Mouse (Mus musculus): Measurements from ENCODE around the gene Castor1.
"Not testable (repeated sequence)": the region's sequence is repeated elsewhere in the genome, so short reads cannot be mapped to it uniquely, and the experiment has no call there.

The Castor1 gene

DNA sequence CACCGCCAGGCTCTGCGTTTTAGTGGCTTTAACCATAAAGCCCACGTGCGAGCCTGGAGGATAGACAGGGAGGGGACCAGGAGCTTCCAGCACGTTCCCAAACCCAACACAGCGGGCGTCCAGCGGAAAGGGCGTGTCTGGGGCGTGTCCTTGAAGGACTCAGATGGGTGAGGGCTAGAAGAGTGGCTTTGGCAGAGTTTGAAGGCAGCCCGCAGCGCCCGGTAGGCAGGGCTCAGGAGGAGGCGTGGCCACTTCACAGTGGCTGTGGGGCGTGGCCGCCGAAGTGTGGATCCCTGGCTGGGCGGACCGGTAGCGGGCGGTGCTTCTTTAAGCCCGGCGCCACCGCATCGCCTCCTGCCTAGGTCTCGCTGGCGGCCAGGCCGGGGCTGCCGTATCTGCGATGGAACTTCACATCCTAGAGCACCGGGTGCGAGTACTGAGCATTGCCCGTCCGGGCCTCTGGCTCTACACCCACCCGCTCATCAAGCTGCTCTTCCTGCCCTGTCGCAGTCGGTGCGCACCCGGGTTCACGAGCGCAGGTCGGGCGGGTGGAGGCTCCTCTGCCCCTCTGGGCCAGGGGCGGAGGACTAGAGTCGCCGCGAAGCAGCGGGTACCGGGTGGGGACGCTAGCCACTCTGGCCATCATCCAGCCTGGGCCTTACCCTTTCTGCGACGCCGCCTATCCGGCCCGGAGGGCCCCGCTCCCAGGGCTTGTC is at the start of gene Castor1:
Gene Castor1 (plus strand): TSS at position 312 of the 716 bp plus-strand sequence.
- no peak for DNase-seq (ENCODE audit: low read depth, low spot score)

DNA sequence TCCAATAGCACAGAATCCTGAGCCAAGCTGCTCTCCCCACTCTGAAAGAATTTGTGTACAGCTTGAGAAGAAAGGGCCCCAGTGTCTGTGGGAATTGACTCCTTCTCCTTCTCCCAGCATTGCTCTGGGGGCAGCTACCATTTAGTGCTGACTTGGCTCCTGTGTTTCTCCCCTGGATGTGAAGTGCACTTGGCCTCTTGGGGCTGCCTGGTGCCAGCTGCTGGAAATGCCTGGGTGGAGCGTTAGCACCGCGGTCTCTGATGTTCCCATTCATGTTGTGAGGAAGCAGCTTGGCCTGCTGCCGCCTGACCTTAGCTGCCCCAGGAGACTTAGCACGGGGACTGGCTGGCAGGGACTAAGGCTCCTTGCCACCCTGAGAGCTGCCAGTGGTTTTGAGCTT is 43.4 kb upstream of the Castor1 start:
- no peak for DNase-seq (ENCODE audit: low read depth, low spot score)

DNA sequence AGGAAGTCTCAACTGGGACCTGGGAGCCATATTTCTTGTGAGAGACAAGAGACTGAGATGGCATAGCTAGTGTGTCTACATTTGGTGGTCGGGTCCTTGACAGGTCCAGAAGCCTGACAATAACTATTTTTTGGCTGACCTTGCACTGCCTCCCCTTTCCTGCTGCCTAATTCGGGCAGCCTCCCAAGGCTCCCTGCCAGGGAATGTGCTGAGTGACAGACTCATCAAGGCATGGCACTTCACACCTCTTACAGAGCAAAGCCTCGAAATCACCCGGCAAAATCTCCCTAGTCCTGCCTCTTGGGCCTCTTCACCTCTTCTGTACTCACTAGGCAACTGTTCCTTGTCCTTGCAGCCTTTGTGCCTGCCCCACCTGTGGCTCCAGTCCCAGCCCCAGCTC is 40.3 kb upstream of the Castor1 start:
- DNase-seq (ENCODE audit: low read depth, low spot score), result no peak

DNA sequence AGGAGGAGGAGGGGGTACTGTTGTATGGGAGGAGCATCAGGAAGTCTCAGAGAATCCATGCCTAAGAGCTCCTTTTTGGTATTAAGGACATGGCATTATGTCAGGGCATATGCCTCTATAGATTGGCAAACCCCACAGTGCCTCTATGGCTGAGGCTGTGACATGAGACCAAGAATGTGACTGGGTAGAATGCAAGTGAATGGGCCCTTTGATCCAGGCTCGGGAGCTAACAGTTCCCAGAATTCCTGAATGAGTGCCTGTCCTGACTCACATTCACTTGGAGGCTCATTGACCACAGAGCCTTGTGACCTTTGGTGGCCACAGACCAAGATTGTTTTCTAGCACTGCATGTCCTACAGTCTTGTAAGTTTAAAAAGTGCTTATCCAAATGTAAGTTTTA is 36.0 kb upstream of the Castor1 start:
- no peak for DNase-seq (ENCODE audit: low read depth, low spot score)

DNA sequence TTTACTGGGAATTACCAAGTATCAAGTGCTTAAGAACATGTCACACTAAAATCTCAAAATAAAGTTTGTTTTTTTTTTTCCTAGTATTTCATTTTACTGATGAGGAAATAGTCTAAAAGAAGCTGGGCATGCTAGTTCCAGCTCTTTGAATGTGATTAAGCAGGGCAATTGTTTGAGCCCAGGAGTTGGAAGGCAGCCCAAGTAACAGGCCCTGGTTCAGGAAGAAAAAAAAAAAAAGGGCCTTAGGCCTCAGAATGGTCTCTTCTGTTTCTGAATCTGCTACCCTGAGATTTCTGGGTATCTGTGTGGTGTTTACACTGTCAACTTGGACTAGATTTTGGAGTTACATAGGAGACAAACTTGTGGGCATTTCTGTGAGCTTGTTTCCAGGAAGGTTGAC is 34.5 kb upstream of the Castor1 start:
- no peak for DNase-seq (ENCODE audit: low read depth, low spot score)

DNA sequence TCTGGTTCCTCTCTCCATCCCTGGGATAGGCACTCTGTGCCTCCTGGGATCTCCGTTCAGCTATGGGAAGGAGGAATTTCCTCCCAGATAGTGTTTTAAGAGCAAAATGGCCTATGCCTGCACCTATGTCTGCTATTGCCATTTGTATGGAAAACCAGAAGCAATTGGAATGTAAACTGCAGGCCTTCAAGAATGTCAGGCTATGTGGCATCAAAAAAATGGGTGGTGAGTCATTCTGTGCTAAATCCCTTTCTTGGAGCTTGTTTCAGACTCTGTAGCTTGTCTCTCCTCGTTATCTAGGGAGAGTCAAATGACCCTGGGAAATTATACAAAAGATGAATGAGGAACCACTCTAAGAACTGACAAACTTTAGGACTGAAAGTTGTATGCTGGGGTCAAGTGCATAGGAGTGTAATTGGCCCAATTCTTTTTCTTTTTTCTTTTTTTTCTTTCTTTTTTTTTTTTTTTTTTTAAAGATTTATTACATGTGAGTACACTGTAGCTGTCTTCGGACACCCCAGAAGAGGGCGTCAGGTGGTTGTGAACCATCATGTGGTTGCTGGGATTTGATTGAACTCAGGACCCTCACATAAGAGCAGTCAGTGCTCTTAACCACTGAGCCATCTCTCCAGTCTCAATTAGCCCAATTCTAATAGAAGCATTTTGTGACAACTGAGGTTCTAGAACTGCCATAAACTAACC is 33.6 kb upstream of the Castor1 start:
- no peak for DNase-seq (ENCODE audit: low read depth, low spot score)

DNA sequence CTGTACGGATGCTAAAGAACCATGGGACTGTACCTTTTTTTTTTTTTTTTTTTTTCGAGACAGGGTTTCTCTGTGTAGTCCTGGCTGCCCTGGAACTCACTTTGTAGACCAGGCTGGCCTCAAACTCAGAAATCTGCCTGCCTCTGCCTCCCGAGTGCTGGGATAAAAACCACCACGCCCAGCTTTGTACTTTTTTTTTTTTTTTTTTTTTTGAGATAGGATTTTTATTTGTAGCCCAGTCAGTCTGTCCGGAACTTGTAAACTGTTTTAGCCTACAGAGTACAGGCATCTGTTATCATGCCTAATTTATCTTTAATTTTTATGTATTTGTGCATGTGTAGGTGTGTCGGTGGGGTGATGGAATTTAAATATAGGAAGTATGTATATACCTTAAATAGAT is 32.5 kb upstream of the Castor1 start:
- DNase-seq (ENCODE audit: low read depth, low spot score), result not testable (repeated sequence)

DNA sequence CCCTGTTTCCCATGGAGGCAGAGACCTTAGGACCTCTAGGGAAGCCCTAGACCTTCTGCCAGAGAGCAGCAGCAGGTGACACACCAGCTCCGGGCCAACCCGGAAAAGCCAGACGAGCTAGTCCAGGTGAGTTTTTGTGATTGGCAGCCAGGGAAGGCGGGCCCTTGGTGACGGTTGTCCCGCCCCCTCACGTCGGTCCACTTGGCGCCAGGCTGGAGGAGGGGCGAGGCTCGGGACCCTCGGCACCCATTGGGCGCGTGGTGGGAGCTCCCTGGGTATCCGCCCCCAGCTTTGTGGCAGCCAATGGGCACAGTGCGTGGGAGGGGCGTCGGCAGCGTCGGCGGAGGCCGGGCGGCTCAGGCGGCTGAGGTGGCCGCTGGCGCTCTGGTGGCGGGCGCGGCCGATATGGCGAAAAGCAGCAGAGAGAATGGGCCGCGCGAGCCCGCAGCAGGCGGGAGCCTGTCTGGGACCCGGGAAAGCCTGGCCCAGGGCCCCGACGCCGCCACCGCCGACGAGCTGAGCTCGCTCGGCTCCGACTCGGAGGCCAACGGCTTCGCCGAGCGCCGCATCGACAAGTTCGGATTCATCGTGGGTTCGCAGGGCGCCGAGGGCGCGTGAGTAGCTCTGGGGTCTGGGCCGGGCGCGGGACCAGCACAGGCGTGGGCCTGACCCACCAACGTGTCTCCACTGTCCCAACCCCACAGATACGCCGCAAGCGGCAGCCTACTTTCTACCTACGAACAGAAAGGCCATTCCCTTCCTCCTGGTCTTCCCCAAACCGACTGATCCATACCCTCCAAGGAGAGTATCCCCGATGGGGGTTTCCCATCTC is 31.3 kb upstream of the Castor1 start, which contains the start of gene Tbc1d10a:
Gene Tbc1d10a (plus strand): TSS at position 304 of the 832 bp plus-strand sequence.
- DNase-seq (ENCODE audit: low read depth, low spot score), result peak; percentile 95

DNA sequence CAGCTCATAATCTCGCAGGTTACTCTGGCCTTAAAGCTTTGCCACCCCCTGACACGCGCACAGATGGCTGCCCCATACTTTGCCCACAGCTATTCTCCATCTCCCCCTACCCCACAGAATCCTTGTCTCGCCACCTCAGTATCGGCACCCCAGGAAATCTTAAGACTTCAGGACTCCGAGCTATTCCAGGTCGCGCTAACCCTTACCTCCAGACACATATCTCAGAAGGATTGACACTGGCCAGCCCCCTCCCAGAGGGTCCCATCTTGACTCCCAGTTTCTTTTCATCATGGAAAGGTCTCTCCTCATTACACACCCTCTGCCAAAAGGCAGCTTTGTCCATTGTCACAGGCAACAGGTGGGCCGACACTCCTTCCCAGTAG is 30.7 kb upstream of the Castor1 start:
- no peak for DNase-seq (ENCODE audit: low read depth, low spot score)

DNA sequence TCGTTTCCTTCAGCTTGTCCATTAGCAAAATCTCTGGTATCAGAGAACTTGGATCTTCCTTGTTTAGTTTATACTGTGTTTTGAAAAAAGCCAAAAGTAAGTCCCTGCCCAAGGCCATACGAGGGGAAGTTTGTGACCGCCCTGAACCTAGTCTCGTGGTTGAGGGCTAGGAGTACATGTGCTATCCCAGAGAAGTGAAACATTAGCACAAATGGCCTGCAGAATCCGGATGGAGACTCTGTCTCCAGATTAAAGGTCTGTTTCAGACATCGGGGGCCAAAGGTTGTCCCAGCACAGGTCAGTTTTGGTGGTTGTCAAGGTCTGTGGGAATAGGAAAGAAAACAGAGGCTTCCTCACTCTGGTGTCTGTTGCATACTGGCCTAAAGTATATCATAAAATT is 28.8 kb upstream of the Castor1 start:
- DNase-seq (ENCODE audit: low read depth, low spot score), result no peak

DNA sequence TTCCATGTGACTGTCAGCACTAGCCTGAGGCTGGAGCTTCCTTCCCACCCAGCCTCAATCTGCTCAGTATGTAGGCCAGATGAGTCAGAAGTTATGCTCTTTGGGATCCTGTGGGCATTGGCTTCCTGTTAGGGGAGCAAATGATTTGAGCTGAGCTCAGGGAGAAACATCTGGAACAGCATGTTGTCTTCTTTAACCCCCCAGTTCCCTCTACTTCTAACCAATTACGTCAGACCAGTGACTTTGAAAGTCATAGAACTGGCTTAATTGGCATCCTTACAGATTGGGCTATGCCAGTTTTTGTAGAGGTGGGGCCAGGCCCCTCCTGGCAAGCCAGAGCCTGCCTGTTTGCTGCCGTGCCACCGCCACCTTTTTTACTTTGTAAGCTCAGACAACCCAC is 27.3 kb upstream of the Castor1 start:
- DNase-seq (ENCODE audit: low read depth, low spot score), result no peak

DNA sequence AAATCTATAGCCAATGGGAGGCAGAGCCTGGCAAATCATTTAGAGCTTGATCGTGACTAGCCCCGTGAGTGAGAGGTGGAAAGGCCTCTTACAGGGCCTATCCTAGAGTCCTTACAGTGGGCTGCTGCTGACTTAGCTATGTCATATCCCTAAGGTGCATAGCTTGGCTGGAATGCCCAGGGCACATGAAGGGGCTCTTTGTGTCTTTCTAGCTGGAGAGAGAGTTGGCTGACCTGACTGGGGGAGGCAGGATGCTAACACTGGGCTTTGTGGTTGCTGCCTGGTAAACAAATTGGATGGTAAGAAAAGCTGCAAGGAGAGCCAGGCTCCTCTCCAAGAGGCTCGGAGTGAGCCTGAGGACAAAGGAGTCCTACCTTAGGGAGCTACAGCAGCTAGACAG is 25.3 kb upstream of the Castor1 start:
- DNase-seq (ENCODE audit: low read depth, low spot score), result no peak

DNA sequence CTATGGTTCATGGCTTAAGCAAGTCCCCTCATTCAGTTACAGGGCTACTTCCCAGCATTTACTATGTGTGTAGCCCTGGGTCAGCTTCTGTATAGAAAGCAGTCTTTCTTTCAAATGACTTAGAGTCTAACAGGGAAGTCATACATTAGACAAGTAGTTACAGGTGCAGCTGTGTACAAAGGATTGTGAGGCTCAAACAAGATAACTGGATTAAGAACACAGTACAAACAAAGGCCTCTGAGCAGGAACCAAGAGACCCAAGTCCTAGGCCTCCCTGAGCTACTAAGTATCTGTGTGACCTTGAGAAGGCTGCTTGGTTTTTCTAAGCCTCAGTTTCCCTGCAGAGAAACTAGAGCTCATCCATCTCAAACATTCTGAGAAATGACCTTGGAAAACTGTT is 24.6 kb upstream of the Castor1 start:
- no peak for DNase-seq (ENCODE audit: low read depth, low spot score)

DNA sequence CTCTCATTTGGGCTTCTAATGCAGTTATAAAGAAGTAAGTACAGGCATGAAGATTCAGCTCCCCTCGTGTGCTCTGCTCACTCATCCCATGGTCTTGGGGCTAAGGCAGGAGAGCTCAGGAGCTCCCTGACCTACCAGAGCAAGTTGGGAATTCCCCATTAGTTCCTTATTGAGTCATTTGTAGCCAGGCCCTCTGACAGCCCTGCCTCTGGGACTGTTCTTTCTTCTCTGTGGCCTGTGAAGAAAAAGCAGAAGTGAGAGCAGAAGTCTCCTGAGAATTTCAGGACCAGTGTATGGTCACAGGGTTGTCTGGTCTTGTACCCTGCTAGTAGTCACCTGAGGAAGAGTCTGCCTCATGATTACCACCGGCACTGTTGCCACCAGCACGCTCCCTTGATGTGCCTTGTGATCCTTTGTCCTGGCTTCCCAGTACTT is 22.4 kb upstream of the Castor1 start:
- DNase-seq (ENCODE audit: low read depth, low spot score), result no peak

DNA sequence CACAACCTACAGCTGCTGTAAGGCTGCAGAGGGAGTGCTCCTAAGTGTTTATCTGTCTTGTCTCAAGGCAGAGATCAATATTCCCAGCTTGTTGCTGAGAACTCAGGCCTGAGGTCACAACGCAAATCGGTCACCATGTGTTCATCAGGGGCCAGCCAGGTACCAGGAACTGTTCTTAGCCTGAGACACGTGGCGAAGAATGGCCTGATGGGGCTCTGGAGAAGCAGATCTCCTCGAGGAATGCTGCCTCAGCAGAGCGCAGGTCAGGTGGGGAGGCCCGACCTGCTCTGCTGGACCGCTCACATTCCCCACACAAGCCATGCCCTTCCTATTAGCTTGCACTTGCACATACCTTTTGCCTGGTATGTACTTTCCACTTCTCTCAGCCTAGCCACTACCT is 21.4 kb upstream of the Castor1 start:
- no peak for DNase-seq (ENCODE audit: low read depth, low spot score)

DNA sequence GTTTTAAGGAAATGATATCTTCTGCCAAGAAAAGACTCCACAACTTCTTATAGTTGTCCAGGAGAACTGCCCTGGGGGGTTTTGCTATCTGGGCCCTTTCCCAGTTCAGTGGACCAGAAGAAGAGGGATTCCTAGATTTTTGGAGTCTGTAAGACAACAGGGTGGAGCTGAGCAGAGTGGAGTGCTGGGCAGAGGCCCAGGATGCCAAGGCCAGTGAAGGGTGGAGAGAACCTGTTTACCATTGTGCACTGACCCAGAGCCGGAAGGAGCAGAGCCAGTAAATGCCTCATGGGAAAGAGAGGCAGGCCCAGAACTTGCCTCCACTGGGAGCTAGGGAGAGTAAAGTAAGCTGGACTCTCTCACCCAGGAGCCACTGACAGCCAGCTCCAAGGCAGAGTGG is 20.3 kb upstream of the Castor1 start:
- DNase-seq (ENCODE audit: low read depth, low spot score), result no peak

DNA sequence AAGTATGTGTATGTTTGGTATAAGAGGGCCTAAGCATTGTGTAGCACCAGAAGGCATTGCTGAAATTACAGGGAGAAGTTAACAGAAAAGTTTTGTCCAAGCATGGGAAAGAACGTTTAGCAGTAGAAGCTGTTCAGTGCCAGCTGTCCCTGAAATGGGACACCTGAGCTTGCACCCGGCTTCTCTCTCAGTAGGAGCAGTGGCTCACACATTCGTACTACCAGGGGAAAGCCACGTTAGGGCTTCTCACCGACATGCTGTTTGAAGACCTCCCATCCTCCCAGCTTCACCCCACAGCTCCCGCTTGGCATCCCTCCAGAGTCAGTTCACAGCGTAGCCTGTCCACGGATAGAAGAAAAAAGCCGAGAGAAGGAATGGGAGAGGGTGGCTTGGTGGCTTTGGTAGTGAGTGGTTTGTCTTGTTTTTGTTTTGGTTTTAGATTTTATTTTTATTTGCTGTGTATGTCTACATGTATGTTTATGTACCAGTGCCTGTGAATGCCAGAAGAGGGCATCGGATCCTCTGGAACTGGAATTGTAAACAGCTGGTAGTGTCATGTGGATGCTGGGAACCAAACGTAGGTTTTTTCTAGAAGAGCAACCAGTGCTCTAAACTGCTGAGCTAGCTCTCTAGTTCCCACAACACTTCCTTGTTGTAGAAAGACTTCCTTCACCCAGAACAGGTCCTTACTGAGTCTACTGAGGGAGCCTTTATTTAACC is 15.9 kb upstream of the Castor1 start:
- DNase-seq (ENCODE audit: low read depth, low spot score), result no peak

DNA sequence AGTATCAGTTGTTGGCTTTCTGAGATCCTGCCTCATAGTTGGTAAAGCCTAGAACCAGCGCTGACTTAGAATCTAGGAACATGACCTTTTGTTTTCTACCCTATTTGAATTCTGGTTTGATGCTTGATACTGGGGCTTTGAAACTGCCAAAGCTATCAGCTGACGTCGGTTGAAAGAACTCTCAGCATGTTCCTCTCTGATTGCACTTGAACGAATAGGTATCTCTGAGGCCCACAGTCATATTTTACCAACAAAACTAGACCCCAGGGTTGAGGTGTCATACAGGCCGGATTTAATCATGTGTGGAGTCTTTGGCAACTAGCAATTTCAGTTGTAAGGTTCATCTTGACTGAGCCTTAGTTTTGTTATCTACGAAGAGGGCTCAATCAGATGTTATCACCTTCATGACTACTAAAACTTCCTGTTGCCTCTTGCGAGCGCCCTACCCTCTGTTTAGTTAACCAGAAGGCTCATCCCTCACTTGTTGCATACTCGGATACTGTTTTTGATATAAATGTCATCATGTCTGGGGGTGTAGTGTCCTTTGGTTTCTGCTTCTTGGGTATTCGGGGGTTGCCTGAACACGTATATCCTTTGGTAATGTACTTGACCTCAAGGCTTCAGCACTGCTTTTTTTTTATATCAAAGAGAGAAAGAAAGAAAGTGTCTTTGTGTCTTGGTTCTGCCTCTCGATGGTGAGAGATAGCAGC is 14.9 kb upstream of the Castor1 start:
- DNase-seq (ENCODE audit: low read depth, low spot score), result no peak

DNA sequence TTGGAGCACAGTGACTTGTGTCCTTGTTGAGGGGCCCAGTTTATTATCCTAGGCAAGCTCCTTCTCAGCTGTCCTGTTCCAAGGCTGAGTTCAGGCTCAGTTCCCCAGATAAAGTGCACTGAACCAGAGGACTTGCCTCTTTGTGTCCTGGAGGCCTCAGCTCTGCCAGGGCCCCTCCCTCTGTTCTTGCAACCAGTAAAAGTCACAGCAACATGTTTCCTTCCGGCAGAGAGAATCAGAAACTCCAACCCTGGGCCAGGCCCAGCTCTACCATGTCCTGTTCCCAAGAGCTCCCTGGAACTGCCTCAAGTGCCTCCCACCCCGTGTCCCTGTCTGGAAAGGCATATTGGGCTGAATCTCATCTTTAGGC is 14.3 kb upstream of the Castor1 start:
- no peak for DNase-seq (ENCODE audit: low read depth, low spot score)

DNA sequence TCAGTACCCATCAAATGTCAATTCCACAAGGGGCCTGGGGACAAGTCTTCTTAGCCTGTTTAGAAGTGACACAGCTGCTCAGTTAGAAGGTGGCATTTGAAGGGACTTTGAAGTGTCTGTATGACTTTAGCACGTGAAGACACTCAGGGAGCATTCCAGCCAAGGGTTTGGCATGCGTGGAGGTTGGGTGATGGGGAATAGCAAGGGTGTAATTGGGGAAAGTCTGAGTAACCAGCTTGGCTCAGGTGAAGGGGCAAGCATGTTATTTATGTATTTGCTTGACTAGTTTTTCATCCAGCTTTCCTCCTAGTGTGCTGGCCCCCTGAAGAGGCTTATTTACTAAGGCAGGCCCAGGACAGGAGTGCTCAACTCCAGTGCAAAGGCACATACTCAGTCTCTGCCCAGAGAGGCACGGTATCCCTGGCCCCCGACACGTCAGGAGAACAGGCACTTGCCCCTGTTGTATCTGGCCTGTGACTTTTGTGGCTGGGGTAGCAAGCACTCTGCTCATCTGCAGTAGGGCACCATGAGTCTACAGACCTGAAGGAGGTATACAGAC is 12.8 kb upstream of the Castor1 start:
- no peak for DNase-seq (ENCODE audit: low read depth, low spot score)

DNA sequence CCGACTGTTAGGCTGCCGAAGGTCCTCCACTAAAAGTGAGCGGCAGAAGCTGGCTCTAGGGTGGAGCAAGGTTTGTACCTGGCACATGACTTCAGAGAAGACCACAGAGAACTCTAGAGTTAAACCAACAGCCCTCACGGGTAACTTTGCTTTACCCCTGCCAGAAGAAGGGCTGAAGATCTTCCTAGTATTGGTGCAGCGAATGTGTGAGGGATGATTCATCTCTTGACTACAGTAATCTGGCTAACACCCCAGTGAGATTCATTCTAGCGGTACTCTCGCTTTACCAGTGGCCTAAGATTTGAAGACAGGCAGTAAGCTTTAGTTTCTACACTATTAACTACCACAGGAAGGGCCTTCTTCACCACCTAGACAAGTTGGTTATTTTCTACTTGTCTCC is 12.1 kb upstream of the Castor1 start:
- DNase-seq (ENCODE audit: low read depth, low spot score), result no peak

Data from telencephalon, adult 2 months (tissue).